Mouse (Mus musculus): ENCODE data around the gene Plcl1.

DNA sequence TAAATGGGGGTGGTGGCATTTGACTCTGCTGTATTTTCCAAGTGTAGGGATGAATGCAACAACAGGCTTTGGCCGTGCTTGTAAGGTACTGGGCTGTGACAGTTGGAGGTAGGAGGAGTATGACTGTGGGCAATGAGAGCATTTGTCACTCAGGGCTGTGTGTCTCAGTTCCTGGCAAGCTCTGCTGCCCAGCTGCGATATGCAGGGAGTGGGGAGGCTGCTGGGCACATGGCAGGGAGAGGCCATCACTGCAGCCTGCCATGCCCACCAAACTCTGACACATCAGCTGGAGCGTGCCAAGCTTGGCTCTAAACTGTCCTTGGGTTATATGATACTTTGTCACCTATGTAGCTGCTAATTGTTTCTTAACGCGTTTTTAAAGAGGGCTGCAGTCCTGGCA, 48.4 kb downstream of the Plcl1 start:
- TF ChIP-seq CTCF (IDR thresholded peaks at IDR 0.05; ENCODE audit: low read depth) (no peak), EP300 (IDR thresholded peaks at IDR 0.05; ENCODE audit: low read depth) (no peak)

All from liver, embryonic 14.5 days (tissue).